Mouse (Mus musculus) spleen, adult 2 months (tissue): ENCODE measurements around the gene Tmco3. TPM values are rescaled to one million over a fixed set of nuclear protein-coding genes. Genes with fewer than 3 reads are reported as not detected.
A peak's percentile ranks its signal among the peaks of the same experiment; 100 is the strongest.

ENCODE experiments used
- DNase-seq, 2 experiments: peaks; one replicate each; pipeline versions ENCODE4 v3.0.0 to v3.0.0-alpha.2; 2012 to 2021; ENCODE audit warnings: low spot score in 2 of 2, low read depth in 1 of 2
- H3K27ac ChIP-seq: fragments of 200-500 bp; 2 replicates; pipeline ENCODE4 v1.5.1; 2012; ENCODE audit warnings: low read length, inconsistent platforms; ENCODE audit not compliant: insufficient read depth
- H3K27me3 ChIP-seq: fragments of 200-500 bp; 2 replicates; pipeline ENCODE4 v1.6.1; 2012; ENCODE audit warnings: mild to moderate bottlenecking, moderate library complexity, low read length, inconsistent platforms; ENCODE audit not compliant: control insufficient read depth, insufficient read depth
- H3K36me3 ChIP-seq: fragments of 200-500 bp; 2 replicates; pipeline ENCODE4 v1.6.1; 2012; ENCODE audit warnings: mild to moderate bottlenecking, low read length, inconsistent platforms; ENCODE audit not compliant: control insufficient read depth, insufficient read depth
- H3K4me1 ChIP-seq: fragments of 200-500 bp; 2 replicates; pipeline ENCODE4 v1.6.1; 2011; ENCODE audit warnings: inconsistent platforms; ENCODE audit not compliant: control insufficient read depth, insufficient read depth, insufficient read length
- H3K4me3 ChIP-seq: fragments of 200-500 bp; 2 replicates; pipeline ENCODE4 v1.5.1; 2011; ENCODE audit warnings: mild to moderate bottlenecking, inconsistent platforms; ENCODE audit not compliant: insufficient read depth, insufficient read length; ENCODE audit errors: extremely low read depth
- CTCF ChIP-seq: fragments of 200-500 bp; IDR thresholded peaks from 2 replicates; pipeline ENCODE4 v1.5.1; 2011; ENCODE audit warnings: mild to moderate bottlenecking, inconsistent platforms; ENCODE audit not compliant: insufficient read depth, insufficient read length, insufficient replicate concordance; ENCODE audit errors: extremely low read depth
- POLR2A ChIP-seq: fragments of 200-500 bp; IDR thresholded peaks from 2 replicates; pipeline ENCODE4 v1.6.1; 2011; ENCODE audit warnings: low read depth, low read length, inconsistent platforms
- WGBS: fragments of 180-500 bp; shearing (Covaris S2); methylation state at CpG from one replicate; pipeline ENCODE4 v1.1.7; 2018; 5-methylcytosine and 5-hydroxymethylcytosine counted together
- polyA plus RNA-seq: library from polyadenylated mRNA; depleted of rRNA; stranded (reverse); fragments of >200 nt; gene quantifications from 2 replicates; pipeline ENCODE4 v1.2.3, GENCODE M21; 2012

The Tmco3 gene
- polyA plus RNA-seq, 1 experiment: 10.5 TPM

DNA sequence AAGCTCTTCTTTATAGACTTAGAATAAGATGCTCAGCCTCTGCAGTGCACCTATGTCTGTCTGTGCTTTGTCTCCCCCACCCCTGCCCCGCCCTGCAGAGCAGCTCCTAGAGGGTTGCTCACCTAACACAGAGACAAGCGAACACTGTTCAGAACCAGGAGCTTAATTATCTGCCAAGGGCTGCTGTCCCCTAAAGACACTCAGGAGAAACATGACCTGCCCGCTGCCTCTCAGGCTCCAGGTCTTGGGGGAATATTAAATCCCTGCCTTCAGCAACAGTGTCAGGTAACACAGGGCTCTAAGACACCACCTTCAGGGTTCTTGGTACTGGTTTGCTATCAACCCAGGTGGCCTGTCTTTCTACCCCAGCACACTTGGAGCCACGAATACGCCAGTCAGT lies 34.6 kb upstream of the Tmco3 start:
- no peak overlapping the region for H3K4me3 ChIP-seq
- no peaks in the 10 kb centered on the region for H3K27me3 ChIP-seq
- no peaks in the 10 kb centered on the region for H3K4me1 ChIP-seq
- WGBS: 88% methylated on average over 5 of the region's 5 CpGs
- no peak for TF ChIP-seq CTCF
- TF ChIP-seq POLR2A: no peak
- DNase-seq: no peak
- H3K36me3 ChIP-seq: peaks cover 7% of the 10 kb centered on the region; the same call in 1 of the 2 replicates
- no peak overlapping the region for H3K27ac ChIP-seq

DNA sequence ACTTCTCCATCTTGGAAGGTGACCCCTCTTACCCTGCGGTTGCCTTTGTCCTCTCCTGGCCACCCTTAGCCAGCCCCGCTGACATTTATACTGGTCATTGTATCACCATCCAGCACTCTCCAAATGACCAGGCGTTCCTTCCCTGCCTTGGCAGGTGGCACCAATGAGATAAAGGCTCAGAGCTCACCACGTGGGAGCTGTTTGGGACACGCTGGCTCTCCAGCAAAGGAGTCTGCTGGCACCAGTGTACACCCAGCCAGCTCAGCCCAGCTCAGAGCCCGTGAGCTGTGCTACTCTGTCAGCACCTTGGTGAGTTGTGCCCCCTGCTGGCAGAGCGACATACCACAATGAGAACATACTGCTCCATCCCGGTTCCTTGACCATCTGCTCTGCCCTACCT lies 34.0 kb upstream of the Tmco3 start, which contains the start of gene Adprhl1:
TSS of gene Adprhl1 (minus strand) at position 144 of the 400 bp plus-strand sequence.
- 34% methylated on average over 8 of the region's 8 CpGs for WGBS
- Histone ChIP-seq H3K27ac (no peak within 1 kb of the TSS), H3K4me3 (no peak within 1 kb of the TSS), H3K4me1 (no peaks in the 10 kb centered on the region), H3K36me3 (peaks cover 7% of the 10 kb centered on the region; the same call in 1 of the 2 replicates), H3K27me3 (no peaks in the 10 kb centered on the region)
- TF ChIP-seq POLR2A: no peak
- TF ChIP-seq CTCF: peak; percentile 49; the same call in 1 of the 2 replicates
- peak in 1 of 2 experiments; percentile 26 for DNase-seq

DNA sequence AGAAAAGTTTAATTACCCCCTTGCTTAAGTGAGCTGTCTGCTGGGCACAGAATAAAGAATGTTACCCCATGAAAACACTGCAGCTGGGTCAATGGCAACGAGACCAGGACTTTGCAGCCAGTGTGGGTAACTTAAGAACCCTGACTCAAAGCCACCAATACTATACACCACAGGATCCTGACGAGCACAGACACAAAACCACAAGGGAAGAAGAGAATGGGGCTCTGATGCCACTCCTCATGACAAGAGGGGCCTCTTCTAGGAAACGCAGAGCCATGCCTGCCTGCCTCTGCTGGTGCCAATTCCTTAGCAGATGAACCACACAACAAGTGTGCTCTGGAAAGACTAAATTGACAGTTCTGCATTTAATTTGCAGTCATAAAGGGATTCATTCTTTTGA lies 24.6 kb upstream of the Tmco3 start:
- no peak for DNase-seq
- no peak overlapping the region for H3K27ac ChIP-seq
- H3K4me1 ChIP-seq: no peaks in the 10 kb centered on the region
- no peak for TF ChIP-seq CTCF
- no peak overlapping the region for H3K4me3 ChIP-seq
- no peaks in the 10 kb centered on the region for H3K27me3 ChIP-seq
- WGBS: 21% methylated on average over 3 of the region's 3 CpGs
- H3K36me3 ChIP-seq: peaks cover 3% of the 10 kb centered on the region; the same call in 1 of the 2 replicates

DNA sequence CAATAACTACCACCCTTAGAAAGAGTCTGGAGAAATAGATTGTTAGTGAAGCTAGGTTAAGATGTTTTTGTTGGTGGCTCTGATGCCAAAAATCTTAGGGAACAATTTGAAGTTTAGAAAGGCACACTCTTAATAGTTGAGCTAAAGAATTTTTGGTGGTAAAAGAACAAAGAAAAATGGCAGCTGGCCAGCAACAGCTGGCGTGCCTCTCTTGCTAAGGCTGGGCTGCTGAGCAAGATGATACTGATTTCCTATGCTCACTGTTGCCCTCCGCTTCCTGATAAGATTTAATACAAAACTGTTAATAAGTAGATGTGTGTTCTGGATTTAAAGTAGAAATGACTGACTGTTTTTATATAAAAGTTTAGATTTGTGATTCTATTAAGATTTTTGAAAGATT lies 20.4 kb upstream of the Tmco3 start:
- DNase-seq: no peak
- Histone ChIP-seq H3K4me1 (no peaks in the 10 kb centered on the region), H3K27ac (no peak overlapping the region), H3K4me3 (no peak overlapping the region), H3K36me3 (peaks cover 17% of the 10 kb centered on the region), H3K27me3 (no peaks in the 10 kb centered on the region)
- TF ChIP-seq CTCF: no peak
- no peak for TF ChIP-seq POLR2A
- 70% methylated on average over 2 of the region's 2 CpGs for WGBS

DNA sequence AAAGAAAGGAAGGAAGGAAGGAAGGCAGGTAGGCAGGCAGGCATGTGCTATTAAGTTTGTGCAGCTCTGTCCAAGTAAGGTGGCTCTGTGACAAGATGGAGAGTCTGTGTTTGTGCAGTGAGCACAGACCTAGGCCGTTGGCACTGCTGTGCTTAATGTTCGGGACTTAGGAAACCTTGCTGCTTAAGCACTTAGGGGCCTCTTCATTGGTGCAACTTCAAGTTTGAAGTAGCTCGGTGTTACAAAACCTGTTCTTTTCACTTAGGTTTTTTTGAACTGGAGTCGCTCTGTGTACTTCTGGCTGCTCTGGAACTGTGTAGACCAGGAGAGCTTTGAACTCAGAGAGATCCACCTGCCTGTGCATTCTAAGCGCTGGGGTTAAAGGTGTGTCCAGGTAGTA lies 15.2 kb upstream of the Tmco3 start:
- Histone ChIP-seq H3K27me3 (no peaks in the 10 kb centered on the region), H3K36me3 (peaks cover 17% of the 10 kb centered on the region), H3K27ac (no peak overlapping the region), H3K4me1 (no peaks in the 10 kb centered on the region), H3K4me3 (no peak overlapping the region)
- 90% methylated on average over 5 of the region's 5 CpGs for WGBS
- TF ChIP-seq POLR2A (no peak), CTCF (no peak)
- no peak for DNase-seq

DNA sequence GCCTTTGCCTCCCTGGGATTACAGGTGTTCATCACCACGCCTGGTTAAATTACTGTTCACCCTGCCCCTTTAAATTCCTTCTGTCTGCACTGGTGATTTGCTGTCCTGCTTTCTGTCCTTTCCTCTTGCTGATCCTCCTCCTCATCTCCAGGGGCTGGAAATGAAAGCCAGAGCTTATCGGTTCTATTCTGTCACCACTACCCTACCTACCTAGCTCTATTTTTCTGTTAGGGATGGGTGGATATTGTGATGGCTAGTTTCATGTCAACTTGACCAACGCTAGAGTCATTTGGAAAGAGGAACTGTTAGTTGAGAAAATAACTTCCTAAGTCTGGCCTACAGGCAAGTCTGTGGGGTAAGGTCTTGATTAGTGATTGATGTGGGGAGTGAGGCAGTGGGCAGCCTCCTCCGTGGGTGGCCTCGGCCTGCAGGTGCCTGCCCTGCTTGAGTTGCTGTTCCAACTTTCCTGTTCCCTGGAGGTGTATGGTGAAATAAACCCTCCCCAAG lies 11.0 kb upstream of the Tmco3 start:
- 60% methylated on average over 5 of the region's 5 CpGs for WGBS
- DNase-seq: no peak
- Histone ChIP-seq H3K36me3 (peaks cover 3% of the 10 kb centered on the region; the same call in 1 of the 2 replicates), H3K27ac (no peak overlapping the region), H3K4me3 (no peak overlapping the region), H3K4me1 (no peaks in the 10 kb centered on the region), H3K27me3 (no peaks in the 10 kb centered on the region)
- TF ChIP-seq CTCF (no peak), POLR2A (no peak)

DNA sequence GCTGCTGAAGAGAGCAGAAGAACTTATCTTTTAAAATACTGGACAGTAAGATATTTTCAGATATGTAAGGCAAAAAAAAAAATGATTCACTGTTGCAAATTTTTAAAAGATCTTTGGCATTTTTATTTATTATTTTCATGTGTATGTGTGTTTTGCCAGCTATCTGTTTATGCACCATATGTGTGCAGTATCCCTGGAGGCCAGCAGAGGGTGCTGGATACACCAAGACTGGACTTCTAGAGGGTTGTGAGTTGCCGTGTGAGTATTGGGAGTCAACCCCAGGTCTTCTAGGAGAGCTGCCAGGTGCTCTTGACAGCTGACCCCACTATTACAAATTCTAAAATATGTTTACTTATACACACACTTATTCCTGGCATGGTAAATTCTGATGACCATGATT lies 4.8 kb upstream of the Tmco3 start:
- Histone ChIP-seq H3K27me3 (no peaks in the 10 kb centered on the region), H3K4me1 (peaks cover 5% of the 10 kb centered on the region; the same call in 1 of the 2 replicates), H3K27ac (no peak overlapping the region), H3K4me3 (no peak overlapping the region), H3K36me3 (no peaks in the 10 kb centered on the region)
- WGBS: 84% methylated on average over 1 of the region's 1 CpGs
- TF ChIP-seq POLR2A (no peak), CTCF (no peak)
- DNase-seq: no peak

DNA sequence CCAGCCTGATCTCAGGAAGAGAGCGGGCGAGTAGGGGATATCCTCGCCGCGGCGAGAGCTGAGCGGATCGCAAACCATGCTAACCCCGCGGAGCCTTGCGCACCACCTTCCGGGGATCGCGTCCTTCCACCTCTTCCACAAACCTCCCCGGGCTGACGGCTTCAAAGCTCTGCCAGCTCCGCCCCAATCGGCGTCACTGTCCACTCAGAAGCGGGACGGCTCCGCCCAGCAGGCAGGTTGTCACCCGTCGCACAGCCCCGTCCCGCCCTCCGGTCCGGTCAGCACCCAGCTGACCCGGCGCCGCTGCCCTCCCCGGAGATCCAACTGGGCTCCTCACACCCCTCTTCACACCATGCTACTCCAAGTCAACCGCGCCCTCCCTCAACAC lies 692 bp upstream of the Tmco3 start:
- TF ChIP-seq POLR2A (no peak; the same call in 1 of the 2 replicates), CTCF (no peak)
- H3K4me3 ChIP-seq: peak overlapping the region; percentile 93
- H3K36me3 ChIP-seq: no peaks in the 10 kb centered on the region
- under 1% methylated on average over 34 of the region's 34 CpGs for WGBS
- H3K4me1 ChIP-seq: peaks cover 5% of the 10 kb centered on the region; the same call in 1 of the 2 replicates
- H3K27me3 ChIP-seq: no peaks in the 10 kb centered on the region
- peak; percentile 50 to 77 for DNase-seq
- peak overlapping the region; percentile 90 for H3K27ac ChIP-seq
